Mouse (Mus musculus): ENCODE measurements around the gene Gm21292.
"Not testable (repeated sequence)": the region's sequence is repeated elsewhere in the genome, so short reads cannot be mapped to it uniquely, and the experiment has no call there.

DNA sequence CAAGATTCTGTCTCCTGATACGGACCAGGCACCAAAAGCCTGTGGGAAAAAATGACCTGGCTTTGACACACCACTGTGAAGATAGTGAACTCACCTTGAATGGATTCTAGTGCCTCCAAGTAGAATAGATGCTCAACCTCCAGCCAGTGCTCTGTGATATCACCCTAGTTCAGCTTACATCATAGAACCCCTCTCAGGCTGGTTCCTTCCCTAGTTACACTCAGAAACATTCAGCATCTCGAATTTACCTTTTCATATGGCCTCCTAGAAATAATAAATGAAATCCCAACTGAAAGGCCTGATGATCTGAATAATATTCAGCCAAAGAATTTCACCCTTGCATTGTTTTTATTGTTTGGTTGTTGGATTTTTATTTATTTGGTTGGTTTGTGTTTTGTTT, at the start of gene Gm21292:
- TF ChIP-seq CTCF (IDR thresholded peaks at IDR 0.05; ENCODE audit: insufficient read depth, low read length); POLR2A (IDR thresholded peaks at IDR 0.05; ENCODE audit: borderline replicate concordance, extremely low read depth, low read depth, low read length): not testable (repeated sequence)
